Mouse (Mus musculus): ENCODE results near the gene Cts8.
A peak's percentile ranks its signal among the peaks of the same experiment; 100 is the strongest.

The Cts8 gene

GRCm38 (mm10) chr13:61255258-61255657, at the start of gene Cts8:
Gene Cts8, minus strand, starts transcription at chr13:61255358.
- DNase-seq (ENCODE audit: low spot score) = no peak

GRCm38 (mm10) chr13:61288739-61289138, 33.6 kb upstream of the Cts8 start, which contains the start of gene Gm49398:
Gene Gm49398, minus strand, starts transcription at chr13:61288839.
- no peak for DNase-seq (ENCODE audit: low spot score)

DNA sequence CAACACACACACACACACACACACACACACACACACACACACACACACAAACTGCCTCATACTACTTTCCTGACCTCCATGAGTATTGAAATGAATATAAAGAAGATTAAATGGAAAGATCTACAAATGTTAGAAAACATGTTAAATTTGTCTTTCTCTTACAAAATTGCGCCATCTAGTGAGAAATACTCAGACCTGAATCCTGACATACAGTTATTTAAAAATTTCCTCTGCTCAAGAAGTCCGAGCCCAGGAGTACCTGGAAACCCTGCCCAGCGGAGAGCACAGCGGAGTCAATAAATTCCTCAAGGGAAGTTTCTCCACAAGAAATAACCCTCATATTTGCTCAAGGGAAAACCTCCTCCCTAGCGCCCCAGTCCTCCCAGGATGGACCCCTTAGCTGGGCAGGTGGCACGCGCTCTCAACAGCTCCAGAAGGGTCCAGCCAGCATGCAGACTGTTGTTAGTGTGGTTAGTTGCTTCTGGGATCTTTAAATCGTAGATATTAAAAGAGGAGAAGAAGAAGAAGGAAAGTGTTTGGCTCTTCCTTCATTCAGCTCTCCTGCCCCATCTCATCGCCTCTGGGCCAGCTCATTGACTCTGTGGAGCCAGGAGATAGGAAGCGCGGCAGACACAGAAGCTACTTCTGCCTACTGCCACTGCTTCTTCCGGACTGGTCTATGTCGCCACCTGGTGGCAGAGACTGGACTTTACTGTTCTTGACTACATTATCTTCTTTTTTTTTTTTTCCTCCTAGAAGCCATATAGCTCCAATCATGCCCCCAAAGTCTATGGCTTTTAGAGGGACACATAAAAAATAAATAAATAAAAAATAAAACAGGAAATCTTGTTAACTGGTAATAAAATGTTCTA, 13.8 kb downstream of the Cts8 start:
- DNase-seq (ENCODE audit: low spot score) = peak; percentile 2

DNA sequence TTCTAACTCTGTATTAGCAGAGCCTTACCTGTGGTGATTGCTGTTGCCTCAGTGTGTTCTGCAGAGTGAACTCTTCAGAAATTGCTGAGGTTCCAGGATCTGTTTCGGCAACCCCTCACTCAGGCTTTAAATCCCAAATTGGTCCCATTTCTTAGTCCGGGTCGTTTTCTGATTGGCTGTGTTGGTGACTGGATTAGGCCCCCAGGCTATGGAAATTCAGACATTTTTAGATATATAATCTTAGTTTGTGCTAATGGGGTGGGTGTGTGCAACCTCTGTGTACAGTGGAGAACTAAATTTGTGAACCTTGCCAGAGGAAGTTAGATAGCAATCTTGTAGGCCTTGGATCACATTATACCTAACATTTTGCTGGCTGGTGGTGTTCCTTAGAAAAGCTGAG, 51.8 kb downstream of the Cts8 start, which contains the start of gene Cts6:
TSS of gene Cts6 (minus strand) at position 101 of the 400 bp plus-strand sequence.
- DNase-seq (ENCODE audit: low spot score) = no peak
